Mouse (Mus musculus): ENCODE data around the gene Ncs1. TPM values are rescaled to one million over a fixed set of nuclear protein-coding genes. Genes with fewer than 3 reads are reported as not detected.

Gene Ncs1
- total RNA-seq, 1 experiment from 2014 or later = 6.4 TPM

- ATAC-seq (replicated peaks in 1 of 2; ENCODE audit: insufficient read depth in 1 of 2, low FRiP score in 2 of 2, low TSS enrichment in 1 of 2, low read depth in 1 of 2, poor library complexity in 2 of 2, severe bottlenecking in 2 of 2) = no peak
Measured at GRCm38 (mm10) chr2:31299266-31299665, 53.6 kb downstream of the Ncs1 start.

GRCm38 (mm10) chr2:31299996-31300395, 54.4 kb downstream of the Ncs1 start:
- no peak for ATAC-seq (replicated peaks in 1 of 2; ENCODE audit: insufficient read depth in 1 of 2, low FRiP score in 2 of 2, low TSS enrichment in 1 of 2, low read depth in 1 of 2, poor library complexity in 2 of 2, severe bottlenecking in 2 of 2)

- ATAC-seq (replicated peaks in 1 of 2; ENCODE audit: insufficient read depth in 1 of 2, low FRiP score in 2 of 2, low TSS enrichment in 1 of 2, low read depth in 1 of 2, poor library complexity in 2 of 2, severe bottlenecking in 2 of 2) = no peak
Measured at GRCm38 (mm10) chr2:31303177-31303576, 57.6 kb downstream of the Ncs1 start.

GRCm38 (mm10) chr2:31304191-31304590, 58.6 kb downstream of the Ncs1 start:
- ATAC-seq (replicated peaks in 1 of 2; ENCODE audit: insufficient read depth in 1 of 2, low FRiP score in 2 of 2, low TSS enrichment in 1 of 2, low read depth in 1 of 2, poor library complexity in 2 of 2, severe bottlenecking in 2 of 2) = no peak

GRCm38 (mm10) chr2:31304801-31305665, 59.4 kb downstream of the Ncs1 start:
- ATAC-seq (replicated peaks in 1 of 2; ENCODE audit: insufficient read depth in 1 of 2, low FRiP score in 2 of 2, low TSS enrichment in 1 of 2, low read depth in 1 of 2, poor library complexity in 2 of 2, severe bottlenecking in 2 of 2) = no peak

GRCm38 (mm10) chr2:31305684-31306083, 60.1 kb downstream of the Ncs1 start:
- peak; percentile 62 to 65; a peak in 2 of 4 replicates for ATAC-seq (replicated peaks in 1 of 2; ENCODE audit: insufficient read depth in 1 of 2, low FRiP score in 2 of 2, low TSS enrichment in 1 of 2, low read depth in 1 of 2, poor library complexity in 2 of 2, severe bottlenecking in 2 of 2)

- no peak for ATAC-seq (replicated peaks in 1 of 2; ENCODE audit: insufficient read depth in 1 of 2, low FRiP score in 2 of 2, low TSS enrichment in 1 of 2, low read depth in 1 of 2, poor library complexity in 2 of 2, severe bottlenecking in 2 of 2)
Measured at GRCm38 (mm10) chr2:31308257-31308656, 62.6 kb downstream of the Ncs1 start.

- no peak for ATAC-seq (replicated peaks in 1 of 2; ENCODE audit: insufficient read depth in 1 of 2, low FRiP score in 2 of 2, low TSS enrichment in 1 of 2, low read depth in 1 of 2, poor library complexity in 2 of 2, severe bottlenecking in 2 of 2)
Measured at GRCm38 (mm10) chr2:31309549-31309948, 63.9 kb downstream of the Ncs1 start.

GRCm38 (mm10) chr2:31314007-31314465, 68.4 kb downstream of the Ncs1 start, which contains the start of gene Hmcn2:
Gene Hmcn2 (plus strand): TSS chr2:31314415.
- no peak for ATAC-seq (replicated peaks in 1 of 2; ENCODE audit: insufficient read depth in 1 of 2, low FRiP score in 2 of 2, low TSS enrichment in 1 of 2, low read depth in 1 of 2, poor library complexity in 2 of 2, severe bottlenecking in 2 of 2)

GRCm38 (mm10) chr2:31318162-31318561, 72.5 kb downstream of the Ncs1 start:
- ATAC-seq (replicated peaks in 1 of 2; ENCODE audit: insufficient read depth in 1 of 2, low FRiP score in 2 of 2, low TSS enrichment in 1 of 2, low read depth in 1 of 2, poor library complexity in 2 of 2, severe bottlenecking in 2 of 2) = no peak

GRCm38 (mm10) chr2:31319200-31319599, 73.6 kb downstream of the Ncs1 start:
- no peak for ATAC-seq (replicated peaks in 1 of 2; ENCODE audit: insufficient read depth in 1 of 2, low FRiP score in 2 of 2, low TSS enrichment in 1 of 2, low read depth in 1 of 2, poor library complexity in 2 of 2, severe bottlenecking in 2 of 2)

- ATAC-seq (replicated peaks in 1 of 2; ENCODE audit: insufficient read depth in 1 of 2, low FRiP score in 2 of 2, low TSS enrichment in 1 of 2, low read depth in 1 of 2, poor library complexity in 2 of 2, severe bottlenecking in 2 of 2) = no peak
Measured at GRCm38 (mm10) chr2:31327186-31327585, 81.6 kb downstream of the Ncs1 start.

GRCm38 (mm10) chr2:31337706-31338330, 92.2 kb downstream of the Ncs1 start:
- no peak for ATAC-seq (replicated peaks in 1 of 2; ENCODE audit: insufficient read depth in 1 of 2, low FRiP score in 2 of 2, low TSS enrichment in 1 of 2, low read depth in 1 of 2, poor library complexity in 2 of 2, severe bottlenecking in 2 of 2)

- no peak for ATAC-seq (replicated peaks in 1 of 2; ENCODE audit: insufficient read depth in 1 of 2, low FRiP score in 2 of 2, low TSS enrichment in 1 of 2, low read depth in 1 of 2, poor library complexity in 2 of 2, severe bottlenecking in 2 of 2)
Measured at GRCm38 (mm10) chr2:31339826-31340225, 94.2 kb downstream of the Ncs1 start.

GRCm38 (mm10) chr2:31341726-31342535, 96.3 kb downstream of the Ncs1 start:
- ATAC-seq (replicated peaks in 1 of 2; ENCODE audit: insufficient read depth in 1 of 2, low FRiP score in 2 of 2, low TSS enrichment in 1 of 2, low read depth in 1 of 2, poor library complexity in 2 of 2, severe bottlenecking in 2 of 2) = no peak

Data from hematopoietic stem cell, adult 5-6 weeks (primary cell).